Mouse (Mus musculus) heart, postnatal 0 days (tissue): ENCODE results near the gene Hspa12a.

Experiments used
- CTCF ChIP-seq: IDR thresholded peaks from 2 replicates; pipeline ENCODE4 v1.5.1; 2016; ENCODE audit warnings: antibody characterized with exemption, control low read depth, low read depth
- EP300 ChIP-seq: IDR thresholded peaks from 2 replicates; pipeline ENCODE4 v1.6.1; 2016; ENCODE audit warnings: antibody characterized with exemption, low read depth

GRCm38 (mm10) chr19:58903899-58904327 lies 39.5 kb downstream of the Hspa12a start:
- TF ChIP-seq CTCF (peak; percentile 97), EP300 (no peak)
